Mouse (Mus musculus) midbrain, postnatal 0 days (tissue): Measurements from ENCODE around the gene Ten1. TPM values are rescaled to one million over a fixed set of nuclear protein-coding genes. Genes with fewer than 3 reads are reported as not detected.

Source experiments
- ATAC-seq: fragments of 200-750 bp; cut with Nextera tagmentation; 2 replicates; pipeline ENCODE4 v1.8.0; 2017; ENCODE audit warnings: moderate number of reproducible peaks, mild to moderate bottlenecking, moderate TSS enrichment, moderate library complexity; ENCODE audit not compliant: low FRiP score
- DNase-seq: peaks from one replicate; pipeline ENCODE4 v3.0.0-alpha.2; 2015; ENCODE audit warnings: low spot score
- H3K27ac ChIP-seq: fragments of 300-500 bp; sonication (generic); 2 replicates; pipeline ENCODE4 v1.5.1; 2014; ENCODE audit warnings: low read depth, mild to moderate bottlenecking, low read length, mixed read lengths
- H3K27me3 ChIP-seq: fragments of 300-500 bp; sonication (generic); 2 replicates; pipeline ENCODE4 v1.6.1; 2014; ENCODE audit warnings: low read length, control low read depth, mixed read lengths; ENCODE audit not compliant: insufficient read depth
- H3K36me3 ChIP-seq: fragments of 300-500 bp; sonication (generic); 2 replicates; pipeline ENCODE4 v1.6.1; 2014; ENCODE audit warnings: low read length, control low read depth, mixed read lengths; ENCODE audit not compliant: insufficient read depth
- H3K4me1 ChIP-seq: fragments of 300-500 bp; sonication (generic); 2 replicates; pipeline ENCODE4 v1.6.1; 2014; ENCODE audit warnings: mild to moderate bottlenecking, control low read depth, antibody characterized with exemption, low read length, mixed read lengths; ENCODE audit not compliant: insufficient read depth
- H3K4me2 ChIP-seq: fragments of 300-500 bp; sonication (generic); 2 replicates; pipeline ENCODE4 v1.6.1; 2014; ENCODE audit warnings: low read depth, mild to moderate bottlenecking, low read length, mixed read lengths; ENCODE audit not compliant: poor library complexity, severe bottlenecking
- H3K4me3 ChIP-seq: fragments of 300-500 bp; sonication (generic); 2 replicates; pipeline ENCODE4 v1.5.1; 2014; ENCODE audit warnings: low read depth, mild to moderate bottlenecking, low read length, moderate library complexity
- H3K9ac ChIP-seq: fragments of 300-500 bp; sonication (generic); replicated peaks from 2 replicates; pipeline ENCODE4 v1.6.1; 2014; ENCODE audit warnings: mild to moderate bottlenecking, low read length, moderate library complexity, mixed read lengths; ENCODE audit not compliant: poor library complexity, severe bottlenecking
- H3K9me3 ChIP-seq: fragments of 300-500 bp; sonication (generic); 2 replicates; pipeline ENCODE4 v1.6.1; 2016; ENCODE audit warnings: low read length, control low read depth
- CTCF ChIP-seq: IDR thresholded peaks from 2 replicates; pipeline ENCODE4 v1.5.1; 2016; ENCODE audit warnings: antibody characterized with exemption, mild to moderate bottlenecking
- WGBS: fragments of 180-500 bp; shearing (Covaris S2); extraction: QIAGEN DNeasy Blood & Tissue Kit; methylation state at CpG from one replicate; pipeline ENCODE4 v1.1.7; 2014; 5-methylcytosine and 5-hydroxymethylcytosine counted together
- polyA plus RNA-seq: library from polyadenylated mRNA; unstranded; fragments of >200 nt; fragmentation: Nextera tagmentation; extraction: Ambion mirVana; gene quantifications from 2 replicates; pipeline ENCODE4 v1.2.1, GENCODE M21; 2015
- total RNA-seq: library from RNA; depleted of rRNA; stranded (reverse); fragments of >200 nt; gene quantifications from 2 replicates; pipeline ENCODE4 v1.2.3, GENCODE M21; 2014

Gene Ten1
- total and polyA plus RNA-seq, 2 experiments from 2014 or later: 54.2 to 91.2 TPM

GRCm38 (mm10) chr11:116213877-116214510 is 15.3 kb downstream of the Ten1 start:
- Histone ChIP-seq H3K4me1 (no peaks in the 10 kb centered on the region), H3K9me3 (no peaks in the 10 kb centered on the region), H3K27me3 (no peaks in the 10 kb centered on the region), H3K36me3 (peaks cover 3% of the 10 kb centered on the region; the same call in 1 of the 2 replicates), H3K4me2 (no peak overlapping the region), H3K9ac (no peak overlapping the region), H3K27ac (no peak overlapping the region), H3K4me3 (no peak overlapping the region)
- no peak for ATAC-seq
- no peak for TF ChIP-seq CTCF
- no peak for DNase-seq
- 93% methylated on average over 13 of the region's 13 CpGs for WGBS

GRCm38 (mm10) chr11:116215181-116215580 is 16.5 kb downstream of the Ten1 start:
- no peak overlapping the region for H3K9ac ChIP-seq
- peak; percentile 19 for DNase-seq

GRCm38 (mm10) chr11:116215991-116216390 is 17.3 kb downstream of the Ten1 start:
- DNase-seq (no peak), ATAC-seq (no peak)
- no peak for TF ChIP-seq CTCF
- Histone ChIP-seq H3K9me3 (no peaks in the 10 kb centered on the region), H3K27ac (no peak overlapping the region), H3K36me3 (peaks cover 3% of the 10 kb centered on the region; the same call in 1 of the 2 replicates), H3K4me3 (no peak overlapping the region), H3K9ac (no peak overlapping the region), H3K4me1 (0 out of 2 replicates have a peak, but pooled peaks cover 3% of the 10 kb centered on the region), H3K4me2 (no peak overlapping the region), H3K27me3 (peaks cover 10% of the 10 kb centered on the region)
- 94% methylated on average over 6 of the region's 6 CpGs for WGBS

More at GRCm38 (mm10) chr11:116215181-116215580, 16.5 kb downstream of the Ten1 start:
- H3K4me2 ChIP-seq: no peak overlapping the region
- H3K27ac ChIP-seq: no peak overlapping the region
- H3K36me3 ChIP-seq: peaks cover 3% of the 10 kb centered on the region; the same call in 1 of the 2 replicates
- TF ChIP-seq CTCF: peak; percentile 49
- WGBS: 82% methylated on average over 7 of the region's 7 CpGs
- H3K4me1 ChIP-seq: 0 out of 2 replicates have a peak, but pooled peaks cover 3% of the 10 kb centered on the region
- H3K27me3 ChIP-seq: 0 out of 2 replicates have a peak, but pooled peaks cover 3% of the 10 kb centered on the region
- no peaks in the 10 kb centered on the region for H3K9me3 ChIP-seq
- no peak overlapping the region for H3K4me3 ChIP-seq
- ATAC-seq: no peak

GRCm38 (mm10) chr11:116216549-116216948 is 17.9 kb downstream of the Ten1 start:
- no peak for TF ChIP-seq CTCF
- WGBS: 82% methylated on average over 11 of the region's 11 CpGs
- H3K27ac ChIP-seq: no peak overlapping the region
- H3K4me3 ChIP-seq: no peak overlapping the region
- H3K9ac ChIP-seq: no peak overlapping the region
- DNase-seq (no peak), ATAC-seq (no peak)
- no peaks in the 10 kb centered on the region; the same call in 1 of the 2 replicates for H3K9me3 ChIP-seq
- H3K4me1 ChIP-seq: 0 out of 2 replicates have a peak, but pooled peaks cover 3% of the 10 kb centered on the region
- H3K27me3 ChIP-seq: peaks cover 16% of the 10 kb centered on the region
- H3K36me3 ChIP-seq: peaks cover 3% of the 10 kb centered on the region; the same call in 1 of the 2 replicates
- H3K4me2 ChIP-seq: no peak overlapping the region

- Histone ChIP-seq H3K36me3 (no peaks in the 10 kb centered on the region), H3K9ac (no peak overlapping the region), H3K4me3 (no peak overlapping the region), H3K27ac (0 out of 2 replicates have a peak overlapping the region, but pooled peaks have one; percentile 1), H3K9me3 (no peaks in the 10 kb centered on the region; the same call in 1 of the 2 replicates), H3K27me3 (peaks cover 32% of the 10 kb centered on the region), H3K4me1 (0 out of 2 replicates have a peak, but pooled peaks cover 3% of the 10 kb centered on the region), H3K4me2 (no peak overlapping the region)
- no peak for ATAC-seq
- peak; percentile 11 for DNase-seq
- WGBS: 83% methylated on average over 2 of the region's 2 CpGs
- no peak for TF ChIP-seq CTCF
Measured at GRCm38 (mm10) chr11:116218263-116218662, 19.6 kb downstream of the Ten1 start.

- DNase-seq (peak; percentile 92), ATAC-seq (peak; percentile 76)
- WGBS: 44% methylated on average over 7 of the region's 7 CpGs
- no peak for TF ChIP-seq CTCF
- Histone ChIP-seq H3K27me3 (peaks cover 38% of the 10 kb centered on the region), H3K4me2 (no peak overlapping the region), H3K27ac (peak overlapping the region; percentile 32; the same call in 1 of the 2 replicates), H3K36me3 (no peaks in the 10 kb centered on the region), H3K4me1 (0 out of 2 replicates have a peak, but pooled peaks cover 3% of the 10 kb centered on the region), H3K9me3 (no peaks in the 10 kb centered on the region; the same call in 1 of the 2 replicates), H3K4me3 (no peak overlapping the region), H3K9ac (no peak overlapping the region)
Measured at GRCm38 (mm10) chr11:116218737-116219400, 20.2 kb downstream of the Ten1 start.
